16 mouse cellular contexts compared by ENCODE assay signal in genomic region chr8:94300809-94301208, GRCm38 (mm10). TPM values are rescaled to one million over a fixed set of nuclear protein-coding genes. Genes with fewer than 3 reads are reported as not detected.
"Had no signal": no experiment of that assay in that cellular context is flagged by ENCODE, and none has a peak within 500 bp of the region (broad histone marks: within the 10 kb centered on the region; RNA-seq: fewer than 3 reads in every experiment).

No protein-coding gene starts in this region.

- H3K27me3 ChIP-seq: intestine, embryonic 15.5 days; kidney, embryonic 15.5 days; limb, embryonic 13.5 days; liver, embryonic 15.5 days; neural tube, embryonic 15.5 days had no signal

- H3K4me3 ChIP-seq: intestine, embryonic 15.5 days; kidney, embryonic 15.5 days; layer of hippocampus, adult 2 months; limb, embryonic 13.5 days; liver, embryonic 15.5 days; midbrain, embryonic 10.5 days; myocyte; neural tube, embryonic 15.5 days had no signal

- H3K4me2 ChIP-seq: intestine, embryonic 15.5 days; kidney, embryonic 15.5 days; limb, embryonic 13.5 days; liver, embryonic 15.5 days; neural tube, embryonic 15.5 days had no signal

- H3K9me3 ChIP-seq: intestine, embryonic 15.5 days; kidney, embryonic 15.5 days; limb, embryonic 13.5 days; liver, embryonic 15.5 days; midbrain, embryonic 10.5 days; neural tube, embryonic 15.5 days had no signal

- H3K9ac ChIP-seq: intestine, embryonic 15.5 days; kidney, embryonic 15.5 days; limb, embryonic 13.5 days; liver, embryonic 15.5 days; neural tube, embryonic 15.5 days had no signal

- H3K27ac ChIP-seq: intestine, embryonic 15.5 days; kidney, embryonic 15.5 days; layer of hippocampus, adult 2 months; limb, embryonic 13.5 days; liver, embryonic 15.5 days; midbrain, embryonic 10.5 days; neural tube, embryonic 15.5 days had no signal

- ATAC-seq: intestine, embryonic 15.5 days had no signal

- H3K4me1 ChIP-seq: limb, embryonic 13.5 days; midbrain, embryonic 10.5 days had no signal

- DNase-seq: kidney, adult 18-20 months; kidney, postnatal 4 days; left cerebral cortex, postnatal 4 days; midbrain, embryonic 14.5 days; thymus, adult 18-20 months; thymus, postnatal 14 days had no signal

RNA-seq across cellular contexts. Expression of gene Slc12a3, which starts 28.2 kb away (rescaled TPM):
- polyA plus RNA-seq: limb, embryonic 13.5 days; midbrain, embryonic 10.5 days; neural tube, embryonic 11.5 days; stomach, embryonic 14.5 days had no signal
